Mouse (Mus musculus) monocyte, adult 59 days (primary cell): ENCODE results near the gene Supt7l. TPM values are rescaled to one million over a fixed set of nuclear protein-coding genes. Genes with fewer than 3 reads are reported as not detected.

Experiments
- total RNA-seq, 2 experiments: library from RNA; stranded (reverse); gene quantifications; one replicate each; pipeline ENCODE4 v1.2.4; 2023

Supt7l gene
- total RNA-seq, result 10 to 100 TPM; 14.6 to 15.5 TPM

DNA sequence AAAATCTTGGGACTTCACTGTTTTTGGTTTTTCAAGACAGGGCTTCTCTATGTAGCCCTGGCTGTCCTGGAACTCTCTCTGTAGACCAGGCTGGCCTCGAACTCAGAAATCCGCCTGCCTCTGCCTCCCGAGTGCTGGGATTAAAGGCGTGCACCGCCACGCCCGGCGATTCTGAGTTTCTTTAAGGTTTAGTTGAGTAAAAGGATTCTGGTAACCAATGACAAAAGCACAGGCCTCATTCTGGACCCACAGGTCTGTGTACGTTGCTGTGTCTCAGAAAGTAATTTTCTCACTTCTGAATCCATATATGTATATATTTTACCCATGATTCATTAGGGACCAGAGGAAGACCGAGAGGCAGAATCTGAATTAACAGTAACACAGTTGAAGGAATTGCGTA lies at the start of gene Supt7l:
Gene Supt7l, minus strand, starts transcription at position 101 of the 400 bp plus-strand sequence.

DNA sequence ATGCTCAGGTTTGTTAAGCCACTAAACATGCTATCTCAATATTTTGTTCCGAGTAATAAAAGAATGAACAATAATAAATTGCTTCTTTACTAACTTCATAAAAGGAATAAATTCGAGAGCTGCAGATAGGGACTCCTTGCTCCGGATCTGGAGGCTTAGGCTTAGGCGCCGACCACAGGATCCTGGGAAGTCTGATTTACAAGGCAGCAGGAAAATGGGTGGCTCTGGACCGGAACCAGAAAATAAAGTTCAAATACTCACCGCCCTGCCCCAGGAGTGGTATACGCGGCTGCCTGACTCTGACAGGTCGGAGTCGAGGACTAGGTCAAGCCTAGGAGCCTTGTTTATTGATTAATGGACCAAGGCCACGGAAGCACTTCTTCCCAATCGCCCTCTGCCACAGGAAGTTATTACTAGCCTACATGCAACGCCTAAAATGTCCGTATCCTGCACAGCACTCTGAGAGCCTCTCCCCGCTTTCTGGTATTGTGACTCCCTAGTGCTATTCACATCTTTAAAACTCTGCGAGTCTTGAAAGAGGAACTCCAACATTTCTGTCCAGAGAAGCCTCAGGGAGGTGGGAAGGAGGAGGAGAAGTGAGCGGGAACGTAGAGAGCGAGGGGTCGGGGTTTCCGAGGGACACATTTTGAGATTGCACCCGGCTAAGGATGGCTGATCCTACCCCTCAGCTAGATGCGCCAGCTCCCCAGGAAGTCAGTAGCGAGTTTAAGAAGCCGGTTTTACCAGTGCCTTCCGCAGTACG lies 1.1 kb downstream of the Supt7l start, which contains the start of gene Slc4a1ap:
Gene Slc4a1ap, plus strand, starts transcription at position 642 of the 763 bp plus-strand sequence.

DNA sequence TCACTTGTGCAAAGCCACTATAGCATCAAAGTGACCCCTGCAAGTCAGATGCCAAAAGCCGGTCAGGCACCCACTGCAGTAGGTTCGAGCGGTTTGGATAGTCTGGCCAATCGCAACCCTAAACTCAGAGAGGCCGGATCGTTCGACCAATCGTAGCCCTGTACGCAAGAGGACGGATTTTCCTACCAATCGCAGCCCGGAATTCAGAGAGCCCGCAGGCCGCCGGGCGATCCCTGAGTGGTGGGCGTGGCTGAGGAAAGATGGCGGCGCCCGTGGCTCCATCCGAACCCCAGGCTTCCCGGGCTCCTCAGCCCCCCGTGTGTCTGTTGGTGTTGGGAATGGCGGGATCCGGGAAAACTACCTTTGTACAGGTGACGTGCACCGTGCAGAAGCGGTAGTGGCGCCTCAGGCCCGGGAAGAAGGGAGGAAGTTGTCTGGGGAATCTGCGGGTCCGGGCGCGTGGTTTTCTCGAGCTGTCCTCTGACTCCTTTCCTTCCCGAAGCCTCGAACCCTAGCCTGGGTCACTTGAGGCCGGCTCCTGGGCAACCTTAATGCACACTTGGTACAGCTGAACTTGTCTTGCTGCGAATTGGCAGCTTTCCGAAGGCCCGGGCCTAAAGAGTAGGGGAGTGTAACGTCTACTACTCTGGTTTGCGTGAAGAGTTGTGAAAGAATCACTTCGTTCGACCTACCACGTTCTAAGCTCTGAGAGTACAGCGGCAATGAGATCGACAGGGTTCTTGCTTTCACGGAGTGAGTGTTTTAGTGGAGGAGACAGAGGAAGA lies 32.9 kb downstream of the Supt7l start, which contains the start of gene Gpn1:
Gene Gpn1, plus strand, starts transcription at position 229 of the 785 bp plus-strand sequence.

DNA sequence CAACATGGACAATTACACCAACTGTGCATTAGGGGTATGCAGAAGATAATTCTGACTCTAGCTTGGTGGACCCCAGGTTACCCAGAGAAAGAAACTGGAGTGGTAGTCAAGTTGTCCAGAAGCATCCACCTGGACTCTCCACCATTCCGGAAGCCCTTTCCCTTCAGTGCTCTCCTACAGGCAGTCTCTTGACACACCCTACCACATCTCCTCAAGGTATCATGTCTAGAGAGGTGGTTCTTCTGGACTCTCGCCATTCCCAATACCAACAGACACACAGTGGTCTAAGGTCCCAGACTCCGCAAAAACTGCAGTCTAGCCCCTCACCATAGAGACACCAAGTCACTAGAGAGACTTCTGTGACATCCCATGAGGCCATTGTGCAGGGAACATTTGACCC lies 42.2 kb downstream of the Supt7l start, which contains the start of gene 4930548H24Rik:
Gene 4930548H24Rik, plus strand, starts transcription at position 301 of the 400 bp plus-strand sequence.

Other genes starting within 250 kb of the Supt7l start
- 10 to 100 TPM; 24.1 to 25.1 TPM for gene Ift172, start 236.7 kb downstream of the Supt7l start, total RNA-seq
- not detected for gene Fndc4, start 231.7 kb downstream of the Supt7l start, total RNA-seq
- gene Gckr, start 230.4 kb downstream of the Supt7l start, total RNA-seq, result not detected
- gene Zfp512, start 75.4 kb downstream of the Supt7l start, total RNA-seq, result 10 to 100 TPM; 13.8 to 15.0 TPM
- gene 4930548H24Rik, start 42.1 kb downstream of the Supt7l start, total RNA-seq, result under 1 TPM; 0.24 to 0.81 TPM
- gene Gpn1, start 33.1 kb downstream of the Supt7l start, total RNA-seq, result 10 to 100 TPM; 23.7 to 27.7 TPM
- 10 to 100 TPM; 36.9 to 42.9 TPM for gene Slc4a1ap, start 812 bp downstream of the Supt7l start, total RNA-seq
- gene Mrpl33, start 69.1 kb upstream of the Supt7l start, total RNA-seq, result 100 to 1,000 TPM; 305 to 306 TPM
- gene Rbks, start 169.8 kb upstream of the Supt7l start, total RNA-seq, result 10 to 100 TPM; 24.6 to 26.3 TPM
- 10 to 100 TPM; 55.1 to 79.4 TPM for gene Babam2, start 169.9 kb upstream of the Supt7l start, total RNA-seq